12 mouse cellular contexts compared by ENCODE assay signal in genomic region chr2:122789311-122789710, GRCm38 (mm10). TPM values are rescaled to one million over a fixed set of nuclear protein-coding genes. Genes with fewer than 3 reads are reported as not detected.
DNase-seq lines count a peak whose midpoint lies in the region; ATAC-seq and TF ChIP-seq lines count a peak whose summit lies in the region.
"Had no signal": no experiment of that assay in that cellular context is flagged by ENCODE, and none has a peak within 500 bp of the region (broad histone marks: within the 10 kb centered on the region; RNA-seq: fewer than 3 reads in every experiment).

No protein-coding gene starts in this region.

- no peak overlapping the region for H3K4me2 ChIP-seq in kidney, embryonic 16.5 days (replicated peaks; ENCODE audit: low read depth, low read length)
- H3K4me2 ChIP-seq in lung, embryonic 16.5 days (ENCODE audit: low read depth, low read length) = no peak overlapping the region
- H3K4me2 ChIP-seq in midbrain, postnatal 0 days (ENCODE audit: low read depth, low read length, poor library complexity, severe bottlenecking) = no peak overlapping the region
- H3K4me2 ChIP-seq: embryonic facial prominence, embryonic 13.5 days; heart, embryonic 12.5 days; lung, embryonic 15.5 days had no signal

- no peaks in the 10 kb centered on the region for H3K4me1 ChIP-seq in kidney, embryonic 16.5 days (ENCODE audit: insufficient read depth, low read length)
- H3K4me1 ChIP-seq in lung, embryonic 16.5 days (replicated peaks; ENCODE audit: control insufficient read depth, insufficient read depth, low read length) = no peaks in the 10 kb centered on the region
- H3K4me1 ChIP-seq in midbrain, postnatal 0 days (ENCODE audit: insufficient read depth, low read length) = no peaks in the 10 kb centered on the region
- H3K4me1 ChIP-seq: embryonic facial prominence, embryonic 13.5 days; heart, embryonic 12.5 days; lung, embryonic 15.5 days had no signal

- no peak overlapping the region for H3K4me3 ChIP-seq in kidney, embryonic 16.5 days (ENCODE audit: low read length)
- H3K4me3 ChIP-seq in lung, embryonic 16.5 days (ENCODE audit: low read length) = no peak overlapping the region
- H3K4me3 ChIP-seq in midbrain, postnatal 0 days (ENCODE audit: low read depth, low read length) = no peak overlapping the region
- H3K4me3 ChIP-seq: embryonic facial prominence, embryonic 13.5 days; heart, embryonic 12.5 days; lung, embryonic 15.5 days had no signal

- H3K9ac ChIP-seq in kidney, embryonic 16.5 days (replicated peaks; ENCODE audit: low read length) = no peak overlapping the region
- no peak overlapping the region for H3K9ac ChIP-seq in lung, embryonic 16.5 days (ENCODE audit: low read length)
- H3K9ac ChIP-seq in midbrain, postnatal 0 days (replicated peaks; ENCODE audit: low read length, poor library complexity, severe bottlenecking) = no peak overlapping the region
- H3K9ac ChIP-seq: embryonic facial prominence, embryonic 13.5 days; heart, embryonic 12.5 days; lung, embryonic 15.5 days had no signal

- H3K9me3 ChIP-seq in kidney, embryonic 16.5 days (ENCODE audit: low read length) = no peaks in the 10 kb centered on the region
- no peaks in the 10 kb centered on the region for H3K9me3 ChIP-seq in lung, embryonic 16.5 days (ENCODE audit: control insufficient read depth, low read length)
- no peaks in the 10 kb centered on the region for H3K9me3 ChIP-seq in midbrain, postnatal 0 days (ENCODE audit: low read length)
- H3K9me3 ChIP-seq: embryonic facial prominence, embryonic 13.5 days; heart, embryonic 12.5 days; lung, embryonic 15.5 days had no signal

- H3K36me3 ChIP-seq in kidney, embryonic 16.5 days (ENCODE audit: insufficient read depth, low read length) = no peaks in the 10 kb centered on the region
- no peaks in the 10 kb centered on the region for H3K36me3 ChIP-seq in lung, embryonic 16.5 days (ENCODE audit: control insufficient read depth, insufficient read depth, low read length)
- H3K36me3 ChIP-seq in midbrain, postnatal 0 days (ENCODE audit: insufficient read depth, low read length) = no peaks in the 10 kb centered on the region
- H3K36me3 ChIP-seq: embryonic facial prominence, embryonic 13.5 days; heart, embryonic 12.5 days; lung, embryonic 15.5 days had no signal

- no peaks in the 10 kb centered on the region for H3K27me3 ChIP-seq in kidney, embryonic 16.5 days (ENCODE audit: insufficient read depth, low read length)
- no peaks in the 10 kb centered on the region for H3K27me3 ChIP-seq in lung, embryonic 16.5 days (ENCODE audit: control insufficient read depth, insufficient read depth, low read depth, low read length)
- H3K27me3 ChIP-seq in midbrain, postnatal 0 days (ENCODE audit: insufficient read depth, low read length) = no peaks in the 10 kb centered on the region
- H3K27me3 ChIP-seq: embryonic facial prominence, embryonic 13.5 days; heart, embryonic 12.5 days; lung, embryonic 15.5 days had no signal

- 63% methylated on average over 7 of the region's 7 CpGs for WGBS in kidney, embryonic 16.5 days
- 62% methylated on average over 7 of the region's 7 CpGs for WGBS in lung, embryonic 16.5 days
- 82% methylated on average over 7 of the region's 7 CpGs for WGBS in midbrain, postnatal 0 days

- H3K27ac ChIP-seq in kidney, embryonic 16.5 days (ENCODE audit: low read length) = no peak overlapping the region; the same call in 1 of the 2 replicates
- H3K27ac ChIP-seq in lung, embryonic 16.5 days (ENCODE audit: low read length) = no peak overlapping the region
- no peak overlapping the region for H3K27ac ChIP-seq in midbrain, postnatal 0 days (ENCODE audit: low read depth, low read length)
- H3K27ac ChIP-seq: embryonic facial prominence, embryonic 13.5 days; lung, embryonic 15.5 days had no signal

- no peak; the same call in 1 of the 2 replicates for ATAC-seq in kidney, embryonic 16.5 days (ENCODE audit: low FRiP score, low TSS enrichment)
- peak; percentile 79 for ATAC-seq in lung, embryonic 16.5 days (ENCODE audit: low read depth)
- no peak for ATAC-seq in midbrain, postnatal 0 days (ENCODE audit: low FRiP score)

- TF ChIP-seq CTCF in midbrain, postnatal 0 days (IDR thresholded peaks at IDR 0.05) = no peak

- DNase-seq in kidney, adult 11 months = peak; percentile 69
- DNase-seq in gonadal fat pad, adult 2 months (ENCODE audit: low read depth) = peak; percentile 81
- DNase-seq in thymus, postnatal 0 days (ENCODE audit: low spot score) = peak; percentile 83
- no peak for DNase-seq in MN1 (ENCODE audit: low spot score)
- DNase-seq in midbrain, postnatal 0 days (ENCODE audit: low spot score) = no peak
- no peak for DNase-seq in spleen, adult 12 weeks (ENCODE audit: low spot score)
- DNase-seq: cerebellum, adult 11 months had no signal

RNA-seq across cellular contexts. Expression of gene Sqor, which starts 24.3 kb away (rescaled TPM):
- 19.9 and 27.0 TPM in 2 replicates for polyA plus RNA-seq in kidney, embryonic 16.5 days (2015; fragmentation: Nextera tagmentation; extraction: Ambion mirVana)
- 47.3 and 60.8 TPM in 2 replicates for polyA plus RNA-seq in gonadal fat pad, adult 2 months (2012; rRNA removed)
- 11.3 and 15.1 TPM in 2 replicates for polyA plus RNA-seq in lung, embryonic 16.5 days (2015; fragmentation: Nextera tagmentation; extraction: Ambion mirVana)
- polyA plus RNA-seq in thymus, postnatal 0 days (2015; fragmentation: Nextera tagmentation; extraction: Ambion mirVana) = 5.7 and 6.3 TPM in 2 replicates
- 2.8 and 4.2 TPM in 2 replicates for total RNA-seq in midbrain, postnatal 0 days (2014; rRNA removed)
- 2.8 and 3.6 TPM in 2 replicates for polyA plus RNA-seq in midbrain, postnatal 0 days (2015; fragmentation: Nextera tagmentation; extraction: Ambion mirVana)

RNA-seq across cellular contexts. Expression of gene Bloc1s6, which starts 51.0 kb away (rescaled TPM):
- polyA plus RNA-seq in kidney, embryonic 16.5 days (2015; fragmentation: Nextera tagmentation; extraction: Ambion mirVana) = 59.4 and 63.5 TPM in 2 replicates
- polyA plus RNA-seq in gonadal fat pad, adult 2 months (2012; rRNA removed) = 35.6 and 40.8 TPM in 2 replicates
- polyA plus RNA-seq in lung, embryonic 16.5 days (2015; fragmentation: Nextera tagmentation; extraction: Ambion mirVana) = 40.8 and 40.9 TPM in 2 replicates
- polyA plus RNA-seq in thymus, postnatal 0 days (2015; fragmentation: Nextera tagmentation; extraction: Ambion mirVana) = 49.5 and 54.0 TPM in 2 replicates
- total RNA-seq in midbrain, postnatal 0 days (2014; rRNA removed) = 76.7 and 108 TPM in 2 replicates
- 115 and 124 TPM in 2 replicates for polyA plus RNA-seq in midbrain, postnatal 0 days (2015; fragmentation: Nextera tagmentation; extraction: Ambion mirVana)

Comparison
In these comparisons a context has a peak if more than half of its experiments do, and no peak if none do; other contexts are left out.
1. DNase-seq: peak in kidney, adult 11 months (single experiment), gonadal fat pad, adult 2 months (single experiment) and thymus, postnatal 0 days (single experiment); none in MN1 (single experiment), midbrain, postnatal 0 days (single experiment) and spleen, adult 12 weeks (single experiment).